Mouse (Mus musculus): Measurements from ENCODE around the gene Sec31a. TPM values are rescaled to one million over a fixed set of nuclear protein-coding genes. Genes with fewer than 3 reads are reported as not detected.
"Not testable (repeated sequence)": the region's sequence is repeated elsewhere in the genome, so short reads cannot be mapped to it uniquely, and the experiment has no call there.

Sec31a gene
- polyA plus RNA-seq, 1 experiment from 2014 or later: 158 TPM

- peaks cover 23% of the 10 kb centered on the region for H3K36me3 ChIP-seq
- peak overlapping the region; percentile 91 for H3K4me3 ChIP-seq (replicated peaks)
- ATAC-seq (ENCODE audit: insufficient read depth, low FRiP score, low read depth): no peak
- peak overlapping the region; percentile 77 for H3K4me2 ChIP-seq
- H3K9ac ChIP-seq: peak overlapping the region; percentile 48; the same call in 1 of the 2 replicates
- no peaks in the 10 kb centered on the region for H3K27me3 ChIP-seq (replicated peaks)
- H3K4me1 ChIP-seq: peaks cover 36% of the 10 kb centered on the region
- WGBS: 3% methylated on average over 5 of the region's 5 CpGs
- no peaks in the 10 kb centered on the region for H3K9me3 ChIP-seq
- no peak overlapping the region for H3K27ac ChIP-seq
These were observed 12.1 kb upstream of the Sec31a start for GRCm38 (mm10) chr5:100428031-100428733.

- Histone ChIP-seq H3K4me2 (peak overlapping the region; percentile 77), H3K4me1 (peaks cover 42% of the 10 kb centered on the region), H3K4me3 (replicated peaks) (peak overlapping the region; percentile 91), H3K9ac (peak overlapping the region; percentile 26; the same call in 1 of the 2 replicates), H3K9me3 (no peaks in the 10 kb centered on the region), H3K36me3 (peaks cover 32% of the 10 kb centered on the region), H3K27me3 (replicated peaks) (no peaks in the 10 kb centered on the region), H3K27ac (no peak overlapping the region)
- ATAC-seq (ENCODE audit: insufficient read depth, low FRiP score, low read depth): no peak
- WGBS: 49% methylated on average over 9 of the region's 9 CpGs
These were observed 11.2 kb upstream of the Sec31a start for GRCm38 (mm10) chr5:100427276-100427675.

- H3K4me3 ChIP-seq (replicated peaks); H3K27me3 ChIP-seq (replicated peaks); ATAC-seq (ENCODE audit: insufficient read depth, low FRiP score, low read depth); H3K9me3 ChIP-seq; H3K4me2 ChIP-seq; H3K9ac ChIP-seq; H3K27ac ChIP-seq: not testable (repeated sequence)
- WGBS: 75% methylated on average over 2 of the region's 2 CpGs
- peaks cover 42% of the 10 kb centered on the region for H3K36me3 ChIP-seq
- peaks cover 43% of the 10 kb centered on the region for H3K4me1 ChIP-seq
These were observed 9.8 kb upstream of the Sec31a start for GRCm38 (mm10) chr5:100425823-100426222.

- no peaks in the 10 kb centered on the region for H3K27me3 ChIP-seq (replicated peaks)
- no peak overlapping the region for H3K4me3 ChIP-seq (replicated peaks)
- H3K9ac ChIP-seq: no peak overlapping the region
These were observed 8.2 kb upstream of the Sec31a start for GRCm38 (mm10) chr5:100424252-100424651.

GRCm38 (mm10) chr5:100423626-100424025 lies 7.6 kb upstream of the Sec31a start:
- no peak overlapping the region for H3K4me3 ChIP-seq (replicated peaks)
- no peaks in the 10 kb centered on the region for H3K9me3 ChIP-seq
- no peaks in the 10 kb centered on the region for H3K27me3 ChIP-seq (replicated peaks)
- WGBS: 64% methylated on average over 7 of the region's 7 CpGs
- no peak overlapping the region for H3K9ac ChIP-seq
- peaks cover 38% of the 10 kb centered on the region for H3K4me1 ChIP-seq
- no peak overlapping the region for H3K4me2 ChIP-seq
- peaks cover 60% of the 10 kb centered on the region for H3K36me3 ChIP-seq
- ATAC-seq (ENCODE audit: insufficient read depth, low FRiP score, low read depth): no peak
- H3K27ac ChIP-seq: no peak overlapping the region

More at GRCm38 (mm10) chr5:100424252-100424651, 8.2 kb upstream of the Sec31a start:
- 68% methylated on average over 3 of the region's 3 CpGs for WGBS
- Histone ChIP-seq H3K9me3 (no peaks in the 10 kb centered on the region), H3K4me1 (peaks cover 38% of the 10 kb centered on the region), H3K4me2 (peak overlapping the region; percentile 31; the same call in 1 of the 2 replicates), H3K36me3 (peaks cover 54% of the 10 kb centered on the region), H3K27ac (no peak overlapping the region)
- ATAC-seq (ENCODE audit: insufficient read depth, low FRiP score, low read depth): no peak

GRCm38 (mm10) chr5:100418861-100419260 lies 2.8 kb upstream of the Sec31a start:
- Histone ChIP-seq H3K9ac (no peak overlapping the region), H3K4me3 (replicated peaks) (no peak overlapping the region), H3K4me2 (no peak overlapping the region), H3K36me3 (peaks cover 45% of the 10 kb centered on the region), H3K27ac (peak overlapping the region; percentile 21; the same call in 1 of the 2 replicates), H3K4me1 (peaks cover 16% of the 10 kb centered on the region), H3K27me3 (replicated peaks) (no peaks in the 10 kb centered on the region), H3K9me3 (no peaks in the 10 kb centered on the region)
- ATAC-seq (ENCODE audit: insufficient read depth, low FRiP score, low read depth): no peak
- 71% methylated on average over 4 of the region's 4 CpGs for WGBS

- H3K36me3 ChIP-seq: peaks cover 40% of the 10 kb centered on the region
- H3K27ac ChIP-seq: no peak overlapping the region
- no peaks in the 10 kb centered on the region for H3K9me3 ChIP-seq
- no peak overlapping the region for H3K4me2 ChIP-seq
- ATAC-seq (ENCODE audit: insufficient read depth, low FRiP score, low read depth): no peak
- H3K9ac ChIP-seq: no peak overlapping the region
- no peak overlapping the region for H3K4me3 ChIP-seq (replicated peaks)
- no peaks in the 10 kb centered on the region for H3K27me3 ChIP-seq (replicated peaks)
- 71% methylated on average over 2 of the region's 2 CpGs for WGBS
- peaks cover 15% of the 10 kb centered on the region for H3K4me1 ChIP-seq
These were observed 2.0 kb upstream of the Sec31a start for GRCm38 (mm10) chr5:100418077-100418476.

GRCm38 (mm10) chr5:100414474-100415196 lies 1.4 kb downstream of the Sec31a start:
- no peaks in the 10 kb centered on the region for H3K27me3 ChIP-seq (replicated peaks)
- H3K4me2 ChIP-seq: peak overlapping the region; percentile 60
- 27% methylated on average over 11 of the region's 11 CpGs for WGBS
- H3K27ac ChIP-seq: no peak overlapping the region
- H3K36me3 ChIP-seq: peaks cover 17% of the 10 kb centered on the region
- H3K9me3 ChIP-seq: no peaks in the 10 kb centered on the region
- no peak for ATAC-seq (ENCODE audit: insufficient read depth, low FRiP score, low read depth)
- peak overlapping the region; percentile 97 for H3K4me3 ChIP-seq (replicated peaks)
- peak overlapping the region; percentile 25; the same call in 1 of the 2 replicates for H3K9ac ChIP-seq
- peaks cover 14% of the 10 kb centered on the region; the same call in 1 of the 2 replicates for H3K4me1 ChIP-seq

- Histone ChIP-seq H3K9ac (no peak overlapping the region), H3K27me3 (replicated peaks) (no peaks in the 10 kb centered on the region), H3K36me3 (0 out of 2 replicates have a peak, but pooled peaks cover 3% of the 10 kb centered on the region), H3K4me1 (peaks cover 14% of the 10 kb centered on the region; the same call in 1 of the 2 replicates), H3K4me2 (peak overlapping the region; percentile 21; the same call in 1 of the 2 replicates), H3K9me3 (no peaks in the 10 kb centered on the region), H3K4me3 (replicated peaks) (no peak overlapping the region), H3K27ac (no peak overlapping the region)
- ATAC-seq (ENCODE audit: insufficient read depth, low FRiP score, low read depth): no peak
- 52% methylated on average over 3 of the region's 3 CpGs for WGBS
These were observed 3.1 kb downstream of the Sec31a start for GRCm38 (mm10) chr5:100412886-100413285.

GRCm38 (mm10) chr5:100410281-100410680 lies 5.8 kb downstream of the Sec31a start:
- H3K27ac ChIP-seq: no peak overlapping the region
- no peak for ATAC-seq (ENCODE audit: insufficient read depth, low FRiP score, low read depth)
- no peaks in the 10 kb centered on the region for H3K27me3 ChIP-seq (replicated peaks)
- H3K4me1 ChIP-seq: peaks cover 11% of the 10 kb centered on the region; the same call in 1 of the 2 replicates
- H3K9me3 ChIP-seq: no peaks in the 10 kb centered on the region
- H3K4me2 ChIP-seq: no peak overlapping the region
- WGBS: 87% methylated on average over 5 of the region's 5 CpGs
- no peak overlapping the region for H3K4me3 ChIP-seq (replicated peaks)
- H3K36me3 ChIP-seq: 0 out of 2 replicates have a peak, but pooled peaks cover 12% of the 10 kb centered on the region
- no peak overlapping the region for H3K9ac ChIP-seq

- no peak for ATAC-seq (ENCODE audit: insufficient read depth, low FRiP score, low read depth)
- Histone ChIP-seq H3K9me3 (no peaks in the 10 kb centered on the region), H3K4me2 (no peak overlapping the region), H3K4me1 (0 out of 2 replicates have a peak, but pooled peaks cover 6% of the 10 kb centered on the region), H3K27me3 (replicated peaks) (no peaks in the 10 kb centered on the region), H3K4me3 (replicated peaks) (no peak overlapping the region), H3K9ac (no peak overlapping the region), H3K27ac (no peak overlapping the region), H3K36me3 (peaks cover 24% of the 10 kb centered on the region; the same call in 1 of the 2 replicates)
- WGBS: 72% methylated on average over 5 of the region's 5 CpGs
These were observed 7.5 kb downstream of the Sec31a start for GRCm38 (mm10) chr5:100408485-100408884.

GRCm38 (mm10) chr5:100396753-100397152 lies 19.3 kb downstream of the Sec31a start:
- Histone ChIP-seq H3K4me1 (no peaks in the 10 kb centered on the region), H3K36me3 (peaks cover 60% of the 10 kb centered on the region)
- 93% methylated on average over 3 of the region's 3 CpGs for WGBS

More at GRCm38 (mm10) chr5:100396753-100397152, 19.3 kb downstream of the Sec31a start:
- ATAC-seq (ENCODE audit: insufficient read depth, low FRiP score, low read depth): no peak
- H3K4me2 ChIP-seq: no peak overlapping the region
- no peak overlapping the region for H3K4me3 ChIP-seq (replicated peaks)
- H3K9me3 ChIP-seq: no peaks in the 10 kb centered on the region
- H3K9ac ChIP-seq: no peak overlapping the region
- H3K27me3 ChIP-seq (replicated peaks): no peaks in the 10 kb centered on the region
- H3K27ac ChIP-seq: no peak overlapping the region

Measured in stomach, embryonic 15.5 days (tissue).